Mouse (Mus musculus) heart, embryonic 13.5 days (tissue): ENCODE measurements around the gene Yaf2. TPM values are rescaled to one million over a fixed set of nuclear protein-coding genes. Genes with fewer than 3 reads are reported as not detected.
"Not testable (repeated sequence)": the region's sequence is repeated elsewhere in the genome, so short reads cannot be mapped to it uniquely, and the experiment has no call there.

Experiments
- ATAC-seq: fragments of 200-750 bp; cut with Nextera tagmentation; 2 replicates; pipeline ENCODE4 v1.8.0; 2017; ENCODE audit warnings: moderate TSS enrichment; ENCODE audit not compliant: insufficient number of reproducible peaks, low FRiP score, low TSS enrichment; ENCODE audit errors: extremely low read depth
- H3K27ac ChIP-seq: fragments of 300-500 bp; sonication (generic); replicated peaks from 2 replicates; pipeline ENCODE4 v1.5.1; 2015; ENCODE audit warnings: moderate library complexity, mild to moderate bottlenecking, inconsistent platforms
- H3K27me3 ChIP-seq: fragments of 300-500 bp; sonication (generic); replicated peaks from 2 replicates; pipeline ENCODE4 v1.6.1; 2015; ENCODE audit warnings: mild to moderate bottlenecking, inconsistent platforms
- H3K36me3 ChIP-seq: fragments of 300-500 bp; sonication (generic); 2 replicates; pipeline ENCODE4 v1.6.1; 2015; ENCODE audit warnings: mild to moderate bottlenecking, inconsistent platforms
- H3K4me1 ChIP-seq: fragments of 300-500 bp; sonication (generic); 2 replicates; pipeline ENCODE4 v1.6.1; 2015; ENCODE audit warnings: inconsistent platforms
- H3K4me2 ChIP-seq: fragments of 300-500 bp; sonication (generic); 2 replicates; pipeline ENCODE4 v1.6.1; 2015; ENCODE audit warnings: inconsistent platforms, mild to moderate bottlenecking, moderate library complexity
- H3K4me3 ChIP-seq: fragments of 300-500 bp; sonication (generic); 2 replicates; pipeline ENCODE4 v1.5.1; 2015; ENCODE audit warnings: moderate library complexity, mild to moderate bottlenecking, inconsistent platforms
- H3K9ac ChIP-seq: fragments of 300-500 bp; sonication (generic); 2 replicates; pipeline ENCODE4 v1.6.1; 2015; ENCODE audit warnings: inconsistent platforms, mild to moderate bottlenecking, moderate library complexity
- H3K9me3 ChIP-seq: fragments of 300-500 bp; sonication (generic); 2 replicates; pipeline ENCODE4 v1.6.1; 2016; ENCODE audit warnings: inconsistent platforms
- WGBS: fragments of 180-500 bp; shearing (Covaris S2); methylation state at CpG from one replicate; pipeline ENCODE4 v1.1.7; 2015; ENCODE audit warnings: mixed read lengths; 5-methylcytosine and 5-hydroxymethylcytosine counted together
- polyA plus RNA-seq: library from polyadenylated mRNA; unstranded; fragments of >200 nt; fragmentation: Nextera tagmentation; extraction: Ambion mirVana; gene quantifications from 2 replicates; pipeline ENCODE4 v1.2.1, GENCODE M21; 2015

Gene Yaf2
- polyA plus RNA-seq, 1 experiment from 2014 or later: 80.0 TPM

GRCm38 (mm10) chr15:93335821-93336657, 696 bp downstream of the Yaf2 start:
- Histone ChIP-seq H3K9ac (peak overlapping the region; percentile 96), H3K27ac (peak overlapping the region; percentile 95), H3K27me3 (no peaks in the 10 kb centered on the region), H3K4me1 (peaks cover 19% of the 10 kb centered on the region), H3K9me3 (no peaks in the 10 kb centered on the region), H3K4me3 (peak overlapping the region; percentile 95), H3K4me2 (peak overlapping the region; percentile 95), H3K36me3 (peaks cover 9% of the 10 kb centered on the region)
- under 1% methylated on average over 70 of the region's 110 CpGs for WGBS
- ATAC-seq: peak; percentile 50

GRCm38 (mm10) chr15:93331256-93331655, 5.5 kb downstream of the Yaf2 start:
- Histone ChIP-seq H3K4me3 (no peak overlapping the region), H3K36me3 (peaks cover 23% of the 10 kb centered on the region), H3K4me2 (no peak overlapping the region), H3K9me3 (no peaks in the 10 kb centered on the region), H3K4me1 (peaks cover 39% of the 10 kb centered on the region), H3K27me3 (no peaks in the 10 kb centered on the region), H3K27ac (no peak overlapping the region), H3K9ac (no peak overlapping the region)
- WGBS: 85% methylated on average over 11 of the region's 11 CpGs
- ATAC-seq: no peak

DNA sequence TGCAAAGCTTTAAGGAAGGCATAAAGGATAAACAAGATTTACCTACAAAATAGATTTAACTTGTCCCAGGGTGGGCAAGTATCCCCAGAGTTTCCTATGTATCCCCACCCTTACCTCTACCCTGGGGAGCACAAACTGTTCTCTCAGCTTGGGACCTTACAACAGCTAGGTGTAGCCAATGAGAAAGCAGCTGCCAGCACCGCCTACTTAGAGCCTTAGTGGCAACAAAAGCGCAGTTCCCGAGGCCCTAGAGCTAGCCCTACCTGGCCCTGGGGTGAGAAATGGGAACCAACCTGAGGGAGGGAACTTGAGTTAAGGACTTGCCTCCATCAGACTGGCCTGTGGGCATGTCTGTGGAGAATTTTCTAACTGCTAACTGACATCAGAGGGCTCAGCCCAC, 9.5 kb downstream of the Yaf2 start:
- no peak overlapping the region for H3K4me2 ChIP-seq
- peaks cover 47% of the 10 kb centered on the region for H3K4me1 ChIP-seq
- H3K27me3 ChIP-seq: no peaks in the 10 kb centered on the region
- no peaks in the 10 kb centered on the region for H3K9me3 ChIP-seq
- WGBS: 73% methylated on average over 3 of the region's 3 CpGs
- ATAC-seq: no peak
- no peak overlapping the region for H3K27ac ChIP-seq
- H3K9ac ChIP-seq: no peak overlapping the region
- H3K4me3 ChIP-seq: no peak overlapping the region
- peaks cover 14% of the 10 kb centered on the region for H3K36me3 ChIP-seq

GRCm38 (mm10) chr15:93326651-93327050, 10.1 kb downstream of the Yaf2 start:
- H3K9ac ChIP-seq: no peak overlapping the region
- H3K27me3 ChIP-seq: no peaks in the 10 kb centered on the region
- 55% methylated on average over 10 of the region's 10 CpGs for WGBS

GRCm38 (mm10) chr15:93325360-93325759, 11.4 kb downstream of the Yaf2 start:
- H3K9ac ChIP-seq: no peak overlapping the region
- no peaks in the 10 kb centered on the region for H3K27me3 ChIP-seq
- H3K27ac ChIP-seq: peak overlapping the region; percentile 48
- peaks cover 49% of the 10 kb centered on the region for H3K4me1 ChIP-seq
- no peaks in the 10 kb centered on the region for H3K9me3 ChIP-seq
- H3K4me3 ChIP-seq: no peak overlapping the region
- peaks cover 14% of the 10 kb centered on the region for H3K36me3 ChIP-seq
- ATAC-seq: no peak
- peak overlapping the region; percentile 18; the same call in 1 of the 2 replicates for H3K4me2 ChIP-seq
- WGBS: 22% methylated on average over 5 of the region's 5 CpGs

More at GRCm38 (mm10) chr15:93326651-93327050, 10.1 kb downstream of the Yaf2 start:
- Histone ChIP-seq H3K9me3 (no peaks in the 10 kb centered on the region), H3K4me2 (no peak overlapping the region), H3K36me3 (peaks cover 14% of the 10 kb centered on the region), H3K27ac (no peak overlapping the region), H3K4me1 (peaks cover 49% of the 10 kb centered on the region), H3K4me3 (no peak overlapping the region)
- ATAC-seq: no peak

- Histone ChIP-seq H3K4me3 (no peak overlapping the region), H3K27me3 (no peaks in the 10 kb centered on the region), H3K9me3 (no peaks in the 10 kb centered on the region), H3K4me1 (peaks cover 19% of the 10 kb centered on the region), H3K4me2 (no peak overlapping the region), H3K9ac (no peak overlapping the region), H3K36me3 (peaks cover 4% of the 10 kb centered on the region; the same call in 1 of the 2 replicates), H3K27ac (0 out of 2 replicates have a peak overlapping the region, but pooled peaks have one; percentile 41)
- ATAC-seq: no peak
- WGBS: 71% methylated on average over 1 of the region's 1 CpGs
These were observed 18.0 kb downstream of the Yaf2 start for GRCm38 (mm10) chr15:93318781-93319180.

DNA sequence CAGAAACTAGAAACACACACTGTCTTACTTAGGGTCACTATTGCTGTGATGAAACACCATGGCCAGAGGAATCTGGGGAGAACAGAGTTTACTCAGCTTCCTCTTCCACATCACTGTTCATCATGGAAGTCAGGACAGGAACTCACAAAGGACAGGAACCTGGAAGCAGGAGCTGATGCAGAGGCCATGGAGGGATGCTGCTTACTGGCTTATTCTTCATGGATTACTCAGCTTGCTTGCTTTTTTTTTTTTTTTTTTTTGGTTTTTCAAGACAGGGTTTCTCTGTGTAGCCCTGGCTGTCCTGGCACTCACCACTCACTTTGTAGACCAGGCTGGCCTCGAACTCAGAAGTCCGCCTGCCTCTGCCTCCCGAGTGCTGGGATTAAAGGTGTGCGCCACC, 26.4 kb downstream of the Yaf2 start:
- not testable (repeated sequence) for H3K4me3 ChIP-seq, H3K9me3 ChIP-seq, H3K4me1 ChIP-seq, ATAC-seq, H3K27me3 ChIP-seq, H3K4me2 ChIP-seq, H3K9ac ChIP-seq, H3K27ac ChIP-seq
- 95% methylated on average over 4 of the region's 4 CpGs for WGBS
- H3K36me3 ChIP-seq: peaks cover 11% of the 10 kb centered on the region

DNA sequence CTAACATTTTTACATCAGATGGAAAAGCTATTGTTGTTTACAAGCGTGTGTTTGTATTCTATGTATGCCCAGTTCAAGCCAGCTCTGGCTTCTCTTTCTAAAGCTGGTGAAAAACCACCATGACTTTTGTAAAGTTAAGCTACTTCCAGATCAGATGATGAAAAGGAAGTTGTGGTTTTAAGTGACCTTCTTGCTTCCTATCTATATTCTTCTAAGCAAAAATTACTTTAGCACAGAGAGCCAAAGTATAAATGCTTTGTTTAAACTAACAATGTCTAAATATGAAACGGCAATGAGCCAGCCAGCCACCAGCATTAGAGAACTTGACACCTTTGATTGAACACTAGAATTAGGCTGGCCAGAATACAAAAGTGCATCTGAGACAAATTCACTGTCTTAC, 38.5 kb downstream of the Yaf2 start:
- H3K4me3 ChIP-seq: no peak overlapping the region
- H3K27ac ChIP-seq: no peak overlapping the region
- H3K4me1 ChIP-seq: peaks cover 33% of the 10 kb centered on the region
- no peak for ATAC-seq
- H3K36me3 ChIP-seq: peaks cover under 1% of the 10 kb centered on the region; the same call in 1 of the 2 replicates
- H3K9ac ChIP-seq: no peak overlapping the region
- H3K9me3 ChIP-seq: no peaks in the 10 kb centered on the region
- 72% methylated on average over 2 of the region's 2 CpGs for WGBS
- H3K27me3 ChIP-seq: no peaks in the 10 kb centered on the region
- H3K4me2 ChIP-seq: no peak overlapping the region

DNA sequence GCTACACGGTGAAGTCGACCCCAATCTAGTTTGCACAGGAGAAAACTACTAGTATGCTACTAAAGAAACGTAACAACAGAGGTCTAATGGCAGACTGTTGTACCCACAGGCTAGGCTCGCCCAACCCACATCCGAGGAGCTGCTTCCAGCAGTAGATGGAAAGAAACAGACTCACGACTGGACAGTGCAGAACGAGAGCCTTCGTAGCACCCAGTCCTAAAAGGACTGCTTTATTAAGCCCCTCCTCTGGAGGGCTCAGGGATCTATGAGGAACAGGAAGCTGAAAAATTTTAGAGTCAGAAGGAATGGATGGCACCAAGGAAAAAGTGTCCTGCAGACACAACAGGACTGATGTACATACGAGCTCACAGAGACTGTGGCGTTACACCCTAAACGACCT, 42.3 kb downstream of the Yaf2 start:
- Histone ChIP-seq H3K27ac (no peak overlapping the region), H3K9ac (no peak overlapping the region), H3K4me2 (no peak overlapping the region), H3K27me3 (no peaks in the 10 kb centered on the region), H3K4me3 (no peak overlapping the region), H3K36me3 (peaks cover 11% of the 10 kb centered on the region), H3K4me1 (peaks cover 26% of the 10 kb centered on the region), H3K9me3 (no peaks in the 10 kb centered on the region)
- WGBS: 73% methylated on average over 11 of the region's 11 CpGs
- ATAC-seq: no peak

DNA sequence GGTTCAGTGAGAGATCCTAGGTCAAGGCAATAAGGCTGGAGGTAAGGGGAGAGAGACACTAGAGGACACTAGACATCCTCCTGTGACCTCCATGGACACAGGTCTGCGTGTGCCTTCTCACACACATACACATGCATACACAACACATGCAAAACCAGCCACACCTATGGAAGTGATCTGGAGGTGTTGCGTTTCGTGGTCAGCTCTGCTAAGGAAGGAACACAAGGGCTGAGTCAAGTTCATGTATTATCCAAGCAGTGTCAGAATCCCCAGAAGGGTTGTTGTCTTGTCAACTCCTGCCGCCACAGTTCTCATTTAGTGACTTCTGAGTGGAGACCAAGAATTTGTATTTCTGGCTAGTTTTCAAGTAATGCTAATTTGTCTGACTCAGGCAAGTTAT, 48.4 kb downstream of the Yaf2 start:
- Histone ChIP-seq H3K36me3 (peaks cover 39% of the 10 kb centered on the region), H3K9ac (no peak overlapping the region), H3K9me3 (no peaks in the 10 kb centered on the region), H3K27ac (no peak overlapping the region), H3K4me2 (no peak overlapping the region), H3K4me1 (no peaks in the 10 kb centered on the region), H3K27me3 (no peaks in the 10 kb centered on the region), H3K4me3 (no peak overlapping the region)
- 81% methylated on average over 4 of the region's 4 CpGs for WGBS
- no peak for ATAC-seq

- no peaks in the 10 kb centered on the region for H3K9me3 ChIP-seq
- H3K27me3 ChIP-seq: no peaks in the 10 kb centered on the region
- H3K9ac ChIP-seq: no peak overlapping the region
- no peak for ATAC-seq
- 67% methylated on average over 2 of the region's 2 CpGs for WGBS
- H3K4me3 ChIP-seq: no peak overlapping the region
- peaks cover 44% of the 10 kb centered on the region for H3K36me3 ChIP-seq
- H3K27ac ChIP-seq: no peak overlapping the region
- H3K4me1 ChIP-seq: no peaks in the 10 kb centered on the region
- H3K4me2 ChIP-seq: no peak overlapping the region
These were observed 49.1 kb downstream of the Yaf2 start for GRCm38 (mm10) chr15:93287628-93288027.

GRCm38 (mm10) chr15:93285244-93285643, 51.5 kb downstream of the Yaf2 start:
- Histone ChIP-seq H3K4me1 (no peaks in the 10 kb centered on the region), H3K27ac (no peak overlapping the region), H3K9ac (no peak overlapping the region), H3K4me2 (no peak overlapping the region), H3K4me3 (no peak overlapping the region), H3K27me3 (no peaks in the 10 kb centered on the region), H3K36me3 (peaks cover 61% of the 10 kb centered on the region), H3K9me3 (no peaks in the 10 kb centered on the region)
- no peak for ATAC-seq
- 77% methylated on average over 15 of the region's 15 CpGs for WGBS
